Mouse (Mus musculus): ENCODE measurements around the gene Sept1.

Gene Sept1

GRCm38 (mm10) chr7:127218670-127219069 is 14.3 kb downstream of the Sept1 start:
- no peak for DNase-seq (ENCODE audit: low read depth, low spot score)

- DNase-seq (ENCODE audit: low read depth, low spot score), result peak; percentile 87
Measured at GRCm38 (mm10) chr7:127217901-127218642, 14.9 kb downstream of the Sept1 start.

GRCm38 (mm10) chr7:127217475-127217874 is 15.5 kb downstream of the Sept1 start:
- peak; percentile 39 for DNase-seq (ENCODE audit: low read depth, low spot score)

GRCm38 (mm10) chr7:127216307-127216706 is 16.6 kb downstream of the Sept1 start:
- DNase-seq (ENCODE audit: low read depth, low spot score), result no peak

- peak; percentile 76 for DNase-seq (ENCODE audit: low read depth, low spot score)
Measured at GRCm38 (mm10) chr7:127214981-127215871, 17.7 kb downstream of the Sept1 start.

GRCm38 (mm10) chr7:127214521-127214920 is 18.4 kb downstream of the Sept1 start:
- DNase-seq (ENCODE audit: low read depth, low spot score), result no peak

- no peak for DNase-seq (ENCODE audit: low read depth, low spot score)
Measured at GRCm38 (mm10) chr7:127213930-127214329, 19.0 kb downstream of the Sept1 start.

- DNase-seq (ENCODE audit: low read depth, low spot score), result peak; percentile 52
Measured at GRCm38 (mm10) chr7:127213485-127213884, 19.4 kb downstream of the Sept1 start.

GRCm38 (mm10) chr7:127212432-127213250 is 20.3 kb downstream of the Sept1 start:
- no peak for DNase-seq (ENCODE audit: low read depth, low spot score)

- peak; percentile 27 for DNase-seq (ENCODE audit: low read depth, low spot score)
Measured at GRCm38 (mm10) chr7:127211014-127211745, 21.8 kb downstream of the Sept1 start.

GRCm38 (mm10) chr7:127210266-127210665 is 22.7 kb downstream of the Sept1 start:
- peak; percentile 81 for DNase-seq (ENCODE audit: low read depth, low spot score)

- DNase-seq (ENCODE audit: low read depth, low spot score), result no peak
Measured at GRCm38 (mm10) chr7:127209851-127210250, 23.1 kb downstream of the Sept1 start.

- DNase-seq (ENCODE audit: low read depth, low spot score), result peak; percentile 98
Measured at GRCm38 (mm10) chr7:127208553-127209438, 24.1 kb downstream of the Sept1 start, which contains the start of gene Mylpf. Gene Mylpf, plus strand, starts transcription at chr7:127208890.

- DNase-seq (ENCODE audit: low read depth, low spot score), result no peak
Measured at GRCm38 (mm10) chr7:127208295-127208552, 24.7 kb downstream of the Sept1 start, which contains the start of gene Tbc1d10b. Gene Tbc1d10b, minus strand, starts transcription at chr7:127208468.

GRCm38 (mm10) chr7:127207374-127208294 is 25.3 kb downstream of the Sept1 start:
- DNase-seq (ENCODE audit: low read depth, low spot score), result peak; percentile 61

GRCm38 (mm10) chr7:127206606-127207005 is 26.3 kb downstream of the Sept1 start:
- no peak for DNase-seq (ENCODE audit: low read depth, low spot score)

- DNase-seq (ENCODE audit: low read depth, low spot score), result no peak
Measured at GRCm38 (mm10) chr7:127196484-127196883, 36.4 kb downstream of the Sept1 start.

GRCm38 (mm10) chr7:127195544-127196295 is 37.2 kb downstream of the Sept1 start, which contains the start of gene Cd2bp2:
Gene Cd2bp2, minus strand, starts transcription at chr7:127196050.
- peak; percentile 97 for DNase-seq (ENCODE audit: low read depth, low spot score)

Data from A20 (cell line).